Mouse (Mus musculus): ENCODE data around the gene Rbfox2. TPM values are rescaled to one million over a fixed set of nuclear protein-coding genes. Genes with fewer than 3 reads are reported as not detected.
A peak's percentile ranks its signal among the peaks of the same experiment; 100 is the strongest.

Gene Rbfox2
- total RNA-seq, 2 experiments from 2014 or later: 418 to 432 TPM

GRCm38 (mm10) chr15:77153088-77153546, 153.7 kb downstream of the Rbfox2 start:
- DNase-seq: peak; percentile 31

GRCm38 (mm10) chr15:77152336-77153087, 154.3 kb downstream of the Rbfox2 start:
- intact Hi-C loops (cut with DNase I): no loop called here

More at GRCm38 (mm10) chr15:77153088-77153546, 153.7 kb downstream of the Rbfox2 start:
- intact Hi-C loops (cut with DNase I): no loop called here

GRCm38 (mm10) chr15:77151816-77152215, 155.0 kb downstream of the Rbfox2 start:
- no peak for DNase-seq
- intact Hi-C loops (cut with DNase I): no loop called here

More at GRCm38 (mm10) chr15:77152336-77153087, 154.3 kb downstream of the Rbfox2 start:
- peak; percentile 34 for DNase-seq

GRCm38 (mm10) chr15:77151178-77151577, 155.6 kb downstream of the Rbfox2 start:
- no peak for DNase-seq
- intact Hi-C loops (cut with DNase I): no loop called here

- DNase-seq: no peak
- intact Hi-C loops (cut with DNase I): no loop called here
These were observed 156.4 kb downstream of the Rbfox2 start for GRCm38 (mm10) chr15:77150424-77150841.

GRCm38 (mm10) chr15:77150000-77150399, 156.8 kb downstream of the Rbfox2 start:
- intact Hi-C loops (cut with DNase I): no loop called here
- no peak for DNase-seq

GRCm38 (mm10) chr15:77149551-77149950, 157.3 kb downstream of the Rbfox2 start:
- intact Hi-C loops (cut with DNase I): no loop called here
- no peak for DNase-seq

GRCm38 (mm10) chr15:77146942-77147341, 159.9 kb downstream of the Rbfox2 start:
- intact Hi-C loops (cut with DNase I): no loop called here
- DNase-seq: no peak

GRCm38 (mm10) chr15:77144960-77145359, 161.8 kb downstream of the Rbfox2 start:
- intact Hi-C loops (cut with DNase I): no loop called here
- DNase-seq: no peak

- DNase-seq: no peak
- intact Hi-C loops (cut with DNase I): no loop called here
These were observed 164.0 kb downstream of the Rbfox2 start for GRCm38 (mm10) chr15:77142787-77143186.

- no peak for DNase-seq
- intact Hi-C loops (cut with DNase I): no loop called here
These were observed 164.5 kb downstream of the Rbfox2 start for GRCm38 (mm10) chr15:77142352-77142751.

- no peak for DNase-seq
- intact Hi-C loops (cut with DNase I): no loop called here
These were observed 165.1 kb downstream of the Rbfox2 start for GRCm38 (mm10) chr15:77141711-77142110.

GRCm38 (mm10) chr15:77138282-77138681, 168.5 kb downstream of the Rbfox2 start:
- intact Hi-C loops (cut with DNase I): no loop called here
- no peak for DNase-seq

GRCm38 (mm10) chr15:77134483-77134882, 172.3 kb downstream of the Rbfox2 start:
- intact Hi-C loops (cut with DNase I): no loop called here
- no peak for DNase-seq

- DNase-seq: no peak
- intact Hi-C loops (cut with DNase I): no loop called here
These were observed 177.7 kb downstream of the Rbfox2 start for GRCm38 (mm10) chr15:77129154-77129553.

GRCm38 (mm10) chr15:77127737-77128136, 179.1 kb downstream of the Rbfox2 start:
- intact Hi-C loops (cut with DNase I): no loop called here
- no peak for DNase-seq

GRCm38 (mm10) chr15:77126674-77127073, 180.1 kb downstream of the Rbfox2 start:
- intact Hi-C loops (cut with DNase I): no loop called here

GRCm38 (mm10) chr15:77124372-77125117, 182.3 kb downstream of the Rbfox2 start:
- intact Hi-C loops (cut with DNase I): no loop called here
- DNase-seq: no peak

More at GRCm38 (mm10) chr15:77126674-77127073, 180.1 kb downstream of the Rbfox2 start:
- DNase-seq: no peak

GRCm38 (mm10) chr15:77122824-77123223, 184.0 kb downstream of the Rbfox2 start:
- no peak for DNase-seq
- intact Hi-C loops (cut with DNase I): no loop called here

GRCm38 (mm10) chr15:77122208-77122607, 184.6 kb downstream of the Rbfox2 start:
- intact Hi-C loops (cut with DNase I): no loop called here

GRCm38 (mm10) chr15:77119666-77120065, 187.1 kb downstream of the Rbfox2 start:
- intact Hi-C loops (cut with DNase I): no loop called here
- DNase-seq: no peak

More at GRCm38 (mm10) chr15:77122208-77122607, 184.6 kb downstream of the Rbfox2 start:
- DNase-seq: no peak

- intact Hi-C loops (cut with DNase I): no loop called here
- DNase-seq: no peak
These were observed 189.6 kb downstream of the Rbfox2 start for GRCm38 (mm10) chr15:77117209-77117608.
